Mouse (Mus musculus) CH12.LX (cell line): ENCODE measurements at regions not wholly inside any gene's neighbourhood (a gene's known extent, or its start where the extent isn't known, plus 50 kb on each side); places are given as distances from the start of the nearest gene placed in this dataset.

ENCODE experiments used
- DNase-seq: peaks from one replicate; pipeline ENCODE4 v3.0.0-alpha.2; 2013; ENCODE audit errors: extremely low read depth
- H3K27ac ChIP-seq: 2 replicates; pipeline ENCODE4 v1.5.1; 2012; ENCODE audit warnings: low read depth, mild to moderate bottlenecking, control low read depth, moderate library complexity; ENCODE audit not compliant: insufficient read depth
- H3K27me3 ChIP-seq: replicated peaks from 2 replicates; pipeline ENCODE3; 2012; ENCODE audit warnings: inconsistent platforms
- H3K36me3 ChIP-seq, 2 experiments: replicated peaks in 1 of 2; 2 replicates each; pipeline versions ENCODE3 to v1.6.1; 2012; ENCODE audit warnings: inconsistent platforms in 1 of 2, low read length in 1 of 2, mild to moderate bottlenecking in 1 of 2, mixed read lengths in 1 of 2, moderate library complexity in 1 of 2; ENCODE audit not compliant: control insufficient read depth in 1 of 2, insufficient read depth in 1 of 2
- H3K4me1 ChIP-seq, 2 experiments: 2 replicates each; pipeline ENCODE4 v1.6.1; 2012; ENCODE audit warnings: inconsistent platforms in 1 of 2, moderate library complexity in 1 of 2; ENCODE audit not compliant: insufficient read depth in 2 of 2, control insufficient read depth in 1 of 2
- H3K4me2 ChIP-seq: 2 replicates; pipeline ENCODE4 v1.6.1; 2012; ENCODE audit warnings: low read depth, mild to moderate bottlenecking, control low read depth; ENCODE audit not compliant: poor library complexity, insufficient read depth, severe bottlenecking
- H3K4me3 ChIP-seq, 3 experiments: fragments of 150-350 bp in 1 of 3; sonication (generic) in 1 of 3; replicated peaks in 1 of 3; 2 replicates each; pipeline versions ENCODE3 to v1.5.1; 2011 to 2012; ENCODE audit warnings: low read depth in 2 of 3, low read length in 2 of 3, mild to moderate bottlenecking in 2 of 3, moderate library complexity in 2 of 3, control low read depth in 1 of 3, improper control_type of control experiment in 1 of 3, inconsistent platforms in 1 of 3, mixed read lengths in 1 of 3; ENCODE audit not compliant: poor library complexity in 1 of 3
- H3K79me2 ChIP-seq: replicated peaks from 2 replicates; pipeline ENCODE4 v1.6.1; 2012; ENCODE audit warnings: mild to moderate bottlenecking, moderate library complexity; ENCODE audit not compliant: control insufficient read depth, poor library complexity, insufficient read depth, severe bottlenecking; ENCODE audit errors: extremely low read depth
- H3K9ac ChIP-seq: 2 replicates; pipeline ENCODE4 v1.6.1; 2012; ENCODE audit warnings: low read depth, mild to moderate bottlenecking, control low read depth, moderate library complexity; ENCODE audit not compliant: insufficient read depth
- H3K9me3 ChIP-seq: replicated peaks from 2 replicates; pipeline ENCODE3; 2012; ENCODE audit warnings: low read length, inconsistent platforms, mixed read lengths
- CHD1 ChIP-seq: IDR thresholded peaks from 2 replicates; pipeline ENCODE4 v1.6.1; 2012; ENCODE audit warnings: low read depth, low read length, improper control_type of control experiment, inconsistent platforms
- CHD2 ChIP-seq: IDR thresholded peaks from 2 replicates; pipeline ENCODE4 v1.6.1; 2011; ENCODE audit warnings: low read length, improper control_type of control experiment
- CTCF ChIP-seq, 2 experiments: IDR thresholded peaks in 1 of 2; conservative IDR thresholded peaks in 1 of 2; 2 replicates each; pipeline ENCODE4 v1.5.1; 2011 to 2012; ENCODE audit warnings: low read depth in 2 of 2, low read length in 2 of 2, improper control_type of control experiment in 1 of 2, inconsistent platforms in 1 of 2, mild to moderate bottlenecking in 1 of 2, moderate library complexity in 1 of 2
- E2F4 ChIP-seq: IDR thresholded peaks from 2 replicates; pipeline ENCODE4 v1.6.1; 2011; ENCODE audit warnings: low read depth, low read length, improper control_type of control experiment; ENCODE audit not compliant: insufficient replicate concordance
- HCFC1 ChIP-seq: IDR thresholded peaks from 2 replicates; pipeline ENCODE4 v1.6.1; 2012; ENCODE audit warnings: low read depth, mild to moderate bottlenecking, inconsistent platforms, low read length, improper control_type of control experiment
- IRF4 ChIP-seq: IDR thresholded peaks from 2 replicates; pipeline ENCODE4 v1.6.1; 2014; ENCODE audit warnings: low read depth, mild to moderate bottlenecking, inconsistent platforms, low read length, improper control_type of control experiment
- JUND ChIP-seq: conservative IDR thresholded peaks from 2 replicates; pipeline ENCODE4 v1.6.1; 2011; ENCODE audit warnings: low read depth, low read length, improper control_type of control experiment
- MAFK ChIP-seq: IDR thresholded peaks from 2 replicates; pipeline ENCODE4 v1.6.1; 2011; ENCODE audit warnings: low read length, improper control_type of control experiment; ENCODE audit not compliant: insufficient replicate concordance
- MAZ ChIP-seq: IDR thresholded peaks from 2 replicates; pipeline ENCODE4 v1.6.1; 2012; ENCODE audit warnings: low read depth, mild to moderate bottlenecking, inconsistent platforms, low read length, improper control_type of control experiment, moderate library complexity
- MEF2A ChIP-seq: IDR thresholded peaks from 2 replicates; pipeline ENCODE4 v1.6.1; 2014; ENCODE audit warnings: low read depth, mild to moderate bottlenecking, inconsistent platforms, low read length, improper control_type of control experiment, borderline replicate concordance
- MXI1 ChIP-seq: IDR thresholded peaks from 2 replicates; pipeline ENCODE4 v1.6.1; 2011; ENCODE audit warnings: mild to moderate bottlenecking, low read depth, low read length, improper control_type of control experiment
- MYC ChIP-seq: IDR thresholded peaks from 2 replicates; pipeline ENCODE4 v1.6.1; 2011; ENCODE audit warnings: low read depth, mild to moderate bottlenecking, improper control_type of control experiment, low read length
- NELFE ChIP-seq: IDR thresholded peaks from 2 replicates; pipeline ENCODE4 v1.6.1; 2011; ENCODE audit warnings: low read depth, low read length, improper control_type of control experiment
- NRF1 ChIP-seq: IDR thresholded peaks from 2 replicates; pipeline ENCODE4 v1.6.1; 2014; ENCODE audit warnings: low read depth, mild to moderate bottlenecking, inconsistent platforms, low read length, improper control_type of control experiment, moderate library complexity
- PAX5 ChIP-seq: IDR thresholded peaks from 2 replicates; pipeline ENCODE4 v1.6.1; 2012; ENCODE audit warnings: low read length, inconsistent platforms, mixed read lengths
- POLR2AphosphoS2 ChIP-seq: IDR thresholded peaks from 2 replicates; pipeline ENCODE4 v1.6.1; 2011; ENCODE audit warnings: low read depth, low read length, improper control_type of control experiment
- RCOR1 ChIP-seq: conservative IDR thresholded peaks from 2 replicates; pipeline ENCODE4 v1.6.1; 2012; ENCODE audit warnings: low read depth, mild to moderate bottlenecking, inconsistent platforms, low read length, improper control_type of control experiment
- SMC3 ChIP-seq: IDR thresholded peaks from 2 replicates; pipeline ENCODE4 v1.6.1; 2011; ENCODE audit warnings: low read depth, low read length, improper control_type of control experiment
- TCF12 ChIP-seq: IDR thresholded peaks from 2 replicates; pipeline ENCODE4 v1.6.1; 2014; ENCODE audit warnings: low read depth, mild to moderate bottlenecking, inconsistent platforms, low read length, improper control_type of control experiment
- UBTF ChIP-seq: IDR thresholded peaks from 2 replicates; pipeline ENCODE4 v1.6.1; 2012; ENCODE audit warnings: low read depth, mild to moderate bottlenecking, inconsistent platforms, low read length, improper control_type of control experiment, moderate library complexity
- ZC3H11A ChIP-seq: IDR thresholded peaks from 2 replicates; pipeline ENCODE4 v1.6.1; 2012; ENCODE audit warnings: low read depth, mild to moderate bottlenecking, inconsistent platforms, low read length, improper control_type of control experiment
- ZKSCAN1 ChIP-seq: IDR thresholded peaks from 2 replicates; pipeline ENCODE4 v1.6.1; 2012; ENCODE audit warnings: low read depth, inconsistent platforms, low read length, improper control_type of control experiment, borderline replicate concordance
- ZMIZ1 ChIP-seq: IDR thresholded peaks from 2 replicates; pipeline ENCODE4 v1.6.1; 2012; ENCODE audit warnings: low read depth, mild to moderate bottlenecking, inconsistent platforms, low read length, improper control_type of control experiment
- ZNF384 ChIP-seq: IDR thresholded peaks from 2 replicates; pipeline ENCODE4 v1.6.1; 2012; ENCODE audit warnings: low read depth, low read length, improper control_type of control experiment, inconsistent platforms
- dilution Hi-C: fragments of 300-500 bp; cut with MboI; formaldehyde crosslinking; loops from 2 replicates; pipeline ENCODE4 v1.14.3; 2020; ENCODE audit warnings: low sequenced_read_pairs; ENCODE audit not compliant: extremely low pct_unique_long_range_greater_than_20kb, extremely low pct_ligation_motif_present
- in situ Hi-C: fragments of 300-500 bp; cut with MboI; formaldehyde crosslinking; loops from 3 replicates; pipeline ENCODE4 v1.14.3; 2019; ENCODE audit warnings: low sequenced_read_pairs, low pct_ligation_motif_present, low pct_unique_long_range_greater_than_20kb, mixed read lengths

DNA sequence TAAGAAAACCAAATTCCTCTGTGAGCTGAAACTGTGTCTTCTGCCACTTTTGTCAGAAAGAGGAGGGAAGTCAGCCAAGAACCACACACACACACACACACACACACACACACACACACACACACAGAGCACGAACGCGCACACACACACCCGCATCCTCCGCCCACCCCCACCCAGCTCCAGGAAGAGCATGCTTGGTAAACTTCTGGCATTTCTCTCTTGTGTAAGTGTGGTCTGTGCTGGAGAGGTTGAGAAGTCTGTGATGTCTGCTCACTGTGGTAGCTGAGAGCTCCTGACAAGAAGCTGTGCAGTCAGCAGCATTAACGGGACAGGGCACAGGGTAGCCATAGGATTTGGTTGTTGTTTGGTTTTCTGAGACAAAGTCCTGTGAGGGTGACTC lies 120.8 kb upstream of the Topaz1 start:
- Histone ChIP-seq H3K9me3 (peaks cover 2% of the 10 kb centered on the region), H3K36me3 (no peaks in the 10 kb centered on the region), H3K4me2 (no peak overlapping the region), H3K27me3 (peaks cover 46% of the 10 kb centered on the region), H3K79me2 (no peaks in the 10 kb centered on the region), H3K27ac (no peak overlapping the region), H3K4me1 (peaks cover 0 to 9% of the 10 kb centered on the region in 2 experiments; a peak in 2 of 4 replicates), H3K4me3 (no peak overlapping the region), H3K9ac (no peak overlapping the region)
- no peak for TF ChIP-seq RCOR1
- no peak for TF ChIP-seq POLR2AphosphoS2
- TF ChIP-seq ZNF384, result no peak
- no peak for TF ChIP-seq MYC
- TF ChIP-seq E2F4, result no peak
- TF ChIP-seq JUND, result no peak
- no peak for TF ChIP-seq UBTF
- no peak for TF ChIP-seq MEF2A
- TF ChIP-seq CHD2, result no peak
- TF ChIP-seq PAX5, result no peak
- no peak for TF ChIP-seq TCF12
- TF ChIP-seq NRF1, result no peak
- no peak for TF ChIP-seq ZMIZ1
- no peak for TF ChIP-seq IRF4
- TF ChIP-seq MAZ, result no peak
- no peak for TF ChIP-seq CTCF (conservative IDR thresholded peaks at IDR 0.05 in 1 of 2, IDR thresholded peaks at IDR 0.05 in 1 of 2; ENCODE audit: low read depth in 2 of 2, low read length in 2 of 2)
- TF ChIP-seq ZC3H11A, result no peak
- no peak for TF ChIP-seq HCFC1
- no peak for TF ChIP-seq MXI1
- in situ Hi-C loops (no loop called here), dilution Hi-C loops (no loop called here)
- no peak for DNase-seq

DNA sequence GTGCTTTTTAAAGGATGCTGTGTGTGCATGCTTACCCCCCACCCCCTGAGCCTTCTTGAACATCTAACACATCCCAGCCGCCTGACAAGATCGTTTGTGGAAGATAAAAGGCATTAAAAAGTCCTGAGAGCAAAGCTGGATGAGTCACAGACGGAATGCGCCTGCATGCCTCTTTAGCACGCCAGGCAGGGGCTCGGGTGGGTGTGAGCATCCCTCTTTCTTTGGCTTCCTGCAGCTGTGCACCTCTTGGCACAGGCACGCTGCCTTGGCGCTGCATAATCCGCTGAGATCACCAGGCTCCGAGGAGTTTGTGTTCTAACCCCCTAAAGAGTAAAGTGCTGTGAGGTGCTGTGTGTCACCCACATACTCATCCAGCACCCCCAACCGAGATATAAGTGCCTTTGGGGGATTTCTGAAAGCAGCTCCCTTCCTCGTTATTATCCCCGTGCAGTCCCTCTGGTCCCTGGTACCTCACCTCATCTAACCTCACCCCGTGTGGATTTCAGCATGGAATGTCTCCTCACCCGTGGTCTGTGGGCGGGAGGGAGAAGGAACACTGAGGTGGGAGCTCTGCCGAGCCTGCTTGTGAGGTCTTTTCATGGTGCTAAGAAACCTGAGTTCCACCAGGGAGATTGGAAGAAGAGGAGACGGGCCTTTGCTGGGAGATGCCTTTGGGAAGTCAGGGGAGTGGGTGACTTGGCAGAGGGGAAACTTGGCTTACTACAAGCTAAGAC lies 117.8 kb upstream of the Topaz1 start:
- Histone ChIP-seq H3K9ac (no peak overlapping the region), H3K27me3 (peaks cover 39% of the 10 kb centered on the region), H3K27ac (no peak overlapping the region), H3K9me3 (peaks cover 2% of the 10 kb centered on the region), H3K4me1 (peaks cover 2 to 14% of the 10 kb centered on the region in 2 experiments; a peak in 2 of 4 replicates), H3K79me2 (no peaks in the 10 kb centered on the region), H3K4me3 (no peak overlapping the region), H3K36me3 (no peaks in the 10 kb centered on the region), H3K4me2 (no peak overlapping the region)
- dilution Hi-C loops (no loop called here), in situ Hi-C loops (no loop called here)
- TF ChIP-seq MAFK (no peak), MYC (no peak), ZC3H11A (no peak), SMC3 (no peak), ZKSCAN1 (no peak), RCOR1 (no peak), CHD1 (no peak), NELFE (no peak)
- DNase-seq, result no peak
